Mouse (Mus musculus) hindbrain, embryonic 10.5 days (tissue): ENCODE results near the gene Kif22. TPM values are rescaled to one million over a fixed set of nuclear protein-coding genes. Genes with fewer than 3 reads are reported as not detected.

Source experiments
- DNase-seq: peaks from one replicate; pipeline ENCODE4 v3.0.0-alpha.2; 2017; ENCODE audit warnings: low spot score
- H3K27ac ChIP-seq: fragments of 300-500 bp; sonication (generic); 2 replicates; pipeline ENCODE4 v1.5.1; 2016; ENCODE audit warnings: mild to moderate bottlenecking, moderate library complexity
- H3K27me3 ChIP-seq: fragments of 300-500 bp; sonication (generic); 2 replicates; pipeline ENCODE4 v1.6.1; 2016; ENCODE audit warnings: mild to moderate bottlenecking; ENCODE audit not compliant: poor library complexity, insufficient read depth, severe bottlenecking
- H3K36me3 ChIP-seq: fragments of 300-500 bp; sonication (generic); 2 replicates; pipeline ENCODE4 v1.6.1; 2016; ENCODE audit warnings: mild to moderate bottlenecking, moderate library complexity
- H3K4me1 ChIP-seq: fragments of 300-500 bp; sonication (generic); replicated peaks from 2 replicates; pipeline ENCODE4 v1.6.1; 2016; ENCODE audit warnings: mild to moderate bottlenecking
- H3K4me3 ChIP-seq: fragments of 300-500 bp; sonication (generic); 2 replicates; pipeline ENCODE4 v1.5.1; 2016; ENCODE audit warnings: mild to moderate bottlenecking, moderate library complexity
- H3K9me3 ChIP-seq: fragments of 300-500 bp; sonication (generic); 2 replicates; pipeline ENCODE4 v1.6.1; 2016; ENCODE audit warnings: mild to moderate bottlenecking, moderate library complexity
- WGBS: fragments of 180-500 bp; shearing (Covaris S2); methylation state at CpG from one replicate; pipeline ENCODE4 v1.1.7; 2016; 5-methylcytosine and 5-hydroxymethylcytosine counted together
- polyA plus RNA-seq: library from polyadenylated mRNA; unstranded; fragments of >200 nt; fragmentation: Nextera tagmentation; extraction: Ambion mirVana; gene quantifications from 2 replicates; pipeline ENCODE4 v1.2.1, GENCODE M21; 2016

Kif22 gene
- polyA plus RNA-seq, 1 experiment from 2014 or later: 161 TPM

- Histone ChIP-seq H3K27me3 (no peaks in the 10 kb centered on the region), H3K4me3 (peak overlapping the region; percentile 90; the same call in 1 of the 2 replicates), H3K36me3 (peaks cover 47% of the 10 kb centered on the region), H3K27ac (peak overlapping the region; percentile 98), H3K9me3 (no peaks in the 10 kb centered on the region), H3K4me1 (peaks cover 93% of the 10 kb centered on the region)
- 77% methylated on average over 14 of the region's 14 CpGs for WGBS
- no peak for DNase-seq
These were observed 22.8 kb downstream of the Kif22 start for GRCm38 (mm10) chr7:127019306-127019960.

GRCm38 (mm10) chr7:127018416-127019305 is 23.6 kb downstream of the Kif22 start:
- no peaks in the 10 kb centered on the region for H3K27me3 ChIP-seq
- peaks cover 91% of the 10 kb centered on the region for H3K4me1 ChIP-seq
- peak overlapping the region; percentile 90; the same call in 1 of the 2 replicates for H3K4me3 ChIP-seq
- DNase-seq: no peak
- WGBS: 80% methylated on average over 15 of the region's 15 CpGs
- H3K9me3 ChIP-seq: no peaks in the 10 kb centered on the region
- peaks cover 47% of the 10 kb centered on the region for H3K36me3 ChIP-seq
- H3K27ac ChIP-seq: peak overlapping the region; percentile 98

GRCm38 (mm10) chr7:127017950-127018345 is 24.3 kb downstream of the Kif22 start:
- H3K4me3 ChIP-seq: peak overlapping the region; percentile 90; the same call in 1 of the 2 replicates
- H3K36me3 ChIP-seq: peaks cover 47% of the 10 kb centered on the region
- no peaks in the 10 kb centered on the region for H3K9me3 ChIP-seq
- DNase-seq: no peak
- H3K4me1 ChIP-seq: peaks cover 88% of the 10 kb centered on the region
- H3K27ac ChIP-seq: peak overlapping the region; percentile 98
- 54% methylated on average over 6 of the region's 6 CpGs for WGBS
- H3K27me3 ChIP-seq: no peaks in the 10 kb centered on the region

GRCm38 (mm10) chr7:127016971-127017949 is 25.0 kb downstream of the Kif22 start, which contains the start of gene Pagr1a:
Pagr1a (minus strand) TSS chr7:127017352.
- H3K27ac ChIP-seq: peak within 1 kb of the TSS; percentile 98
- no peaks in the 10 kb centered on the region for H3K27me3 ChIP-seq
- peak within 1 kb of the TSS; percentile 90 for H3K4me3 ChIP-seq
- no peaks in the 10 kb centered on the region for H3K9me3 ChIP-seq
- peak; percentile 99 for DNase-seq
- peaks cover 81% of the 10 kb centered on the region for H3K4me1 ChIP-seq
- peaks cover 47% of the 10 kb centered on the region for H3K36me3 ChIP-seq
- WGBS: 5% methylated on average over 39 of the region's 39 CpGs

- Histone ChIP-seq H3K9me3 (no peaks in the 10 kb centered on the region), H3K27ac (peak overlapping the region; percentile 98), H3K36me3 (peaks cover 48% of the 10 kb centered on the region), H3K27me3 (no peaks in the 10 kb centered on the region), H3K4me3 (peak overlapping the region; percentile 87), H3K4me1 (peaks cover 77% of the 10 kb centered on the region)
- under 1% methylated on average over 22 of the region's 22 CpGs for WGBS
- DNase-seq: no peak
These were observed 25.8 kb downstream of the Kif22 start for GRCm38 (mm10) chr7:127016486-127016938.

GRCm38 (mm10) chr7:127016481-127016485 is 26.0 kb downstream of the Kif22 start, which contains the start of gene Pagr1b:
Pagr1b (minus strand) TSS chr7:127016484.
- Histone ChIP-seq H3K27me3 (no peaks in the 10 kb centered on the region), H3K4me1 (peaks cover 76% of the 10 kb centered on the region), H3K4me3 (peak within 1 kb of the TSS; percentile 87), H3K36me3 (peaks cover 50% of the 10 kb centered on the region), H3K9me3 (no peaks in the 10 kb centered on the region), H3K27ac (peak within 1 kb of the TSS; percentile 98)
- DNase-seq: no peak

- Histone ChIP-seq H3K4me3 (peak overlapping the region; percentile 87), H3K36me3 (peaks cover 51% of the 10 kb centered on the region), H3K27me3 (no peaks in the 10 kb centered on the region), H3K9me3 (no peaks in the 10 kb centered on the region), H3K4me1 (peaks cover 74% of the 10 kb centered on the region), H3K27ac (peak overlapping the region; percentile 98)
- 1% methylated on average over 10 of the region's 10 CpGs for WGBS
- peak; percentile 49 for DNase-seq
These were observed 26.2 kb downstream of the Kif22 start for GRCm38 (mm10) chr7:127016081-127016480.

GRCm38 (mm10) chr7:127014993-127015392 is 27.3 kb downstream of the Kif22 start:
- Histone ChIP-seq H3K27me3 (no peaks in the 10 kb centered on the region), H3K27ac (peak overlapping the region; percentile 98; the same call in 1 of the 2 replicates), H3K36me3 (peaks cover 51% of the 10 kb centered on the region), H3K9me3 (no peaks in the 10 kb centered on the region), H3K4me1 (peaks cover 63% of the 10 kb centered on the region), H3K4me3 (peak overlapping the region; percentile 87; the same call in 1 of the 2 replicates)
- no peak for DNase-seq
- WGBS: 95% methylated on average over 12 of the region's 12 CpGs

- peak within 1 kb of the TSS; percentile 87 for H3K4me3 ChIP-seq
- DNase-seq: peak; percentile 26
- no peaks in the 10 kb centered on the region for H3K9me3 ChIP-seq
- H3K27ac ChIP-seq: peak within 1 kb of the TSS; percentile 98
- H3K36me3 ChIP-seq: peaks cover 47% of the 10 kb centered on the region
- H3K27me3 ChIP-seq: no peaks in the 10 kb centered on the region
- H3K4me1 ChIP-seq: peaks cover 58% of the 10 kb centered on the region
- 66% methylated on average over 11 of the region's 11 CpGs for WGBS
These were observed 28.0 kb downstream of the Kif22 start, which contains the start of gene Mvp for GRCm38 (mm10) chr7:127014320-127014719. Mvp (minus strand) TSS chr7:127014621.

- Histone ChIP-seq H3K4me1 (peaks cover 58% of the 10 kb centered on the region), H3K4me3 (0 out of 2 replicates have a peak overlapping the region, but pooled peaks have one; percentile 9), H3K36me3 (peaks cover 46% of the 10 kb centered on the region), H3K27ac (no peak overlapping the region), H3K27me3 (no peaks in the 10 kb centered on the region), H3K9me3 (no peaks in the 10 kb centered on the region)
- WGBS: 92% methylated on average over 6 of the region's 6 CpGs
- DNase-seq: no peak
These were observed 28.9 kb downstream of the Kif22 start for GRCm38 (mm10) chr7:127013385-127013784.

GRCm38 (mm10) chr7:127012845-127013244 is 29.4 kb downstream of the Kif22 start:
- Histone ChIP-seq H3K4me1 (peaks cover 54% of the 10 kb centered on the region), H3K27me3 (no peaks in the 10 kb centered on the region), H3K36me3 (peaks cover 46% of the 10 kb centered on the region), H3K4me3 (0 out of 2 replicates have a peak overlapping the region, but pooled peaks have one; percentile 9), H3K27ac (no peak overlapping the region), H3K9me3 (no peaks in the 10 kb centered on the region)
- no peak for DNase-seq
- 94% methylated on average over 10 of the region's 10 CpGs for WGBS

GRCm38 (mm10) chr7:127012374-127012773 is 29.9 kb downstream of the Kif22 start:
- Histone ChIP-seq H3K27me3 (no peaks in the 10 kb centered on the region), H3K4me1 (peaks cover 51% of the 10 kb centered on the region), H3K9me3 (no peaks in the 10 kb centered on the region), H3K4me3 (no peak overlapping the region), H3K36me3 (peaks cover 46% of the 10 kb centered on the region), H3K27ac (no peak overlapping the region)
- DNase-seq: no peak
- WGBS: 90% methylated on average over 6 of the region's 6 CpGs
